Mouse (Mus musculus): ENCODE data around the gene Htra1.

- TF ChIP-seq CTCF (IDR thresholded peaks at IDR 0.05; ENCODE audit: low read depth, low read length) (no peak), POLR2AphosphoS5 (IDR thresholded peaks at IDR 0.05; ENCODE audit: insufficient replicate concordance, low read depth, low read length) (no peak), GATA1 (IDR thresholded peaks at IDR 0.05; ENCODE audit: borderline replicate concordance, low read length) (no peak), TAL1 (conservative IDR thresholded peaks at IDR 0.05; ENCODE audit: low read depth, low read length) (no peak), GATA2 (IDR thresholded peaks at IDR 0.05; ENCODE audit: borderline replicate concordance, low read depth, low read length) (no peak)
These were observed 17.7 kb upstream of the Htra1 start for GRCm38 (mm10) chr7:130918260-130918659.
